Mouse (Mus musculus) erythroid progenitor cell, adult 5-6 weeks (primary cell): Measurements from ENCODE around the gene Rnf32. TPM values are rescaled to one million over a fixed set of nuclear protein-coding genes. Genes with fewer than 3 reads are reported as not detected.

Experiments
- ATAC-seq: replicated peaks from 2 replicates; pipeline ENCODE4 v1.8.0; 2016; ENCODE audit warnings: moderate number of reproducible peaks, mild to moderate bottlenecking, moderate TSS enrichment, inconsistent platforms; ENCODE audit not compliant: poor library complexity, low FRiP score, severe bottlenecking
- total RNA-seq, 2 experiments: library from RNA; stranded (forward) in 1 of 2; stranded (reverse) in 1 of 2; fragments of 150-400 nt in 1 of 2; fragments of 186-747, 209-891 nt in 1 of 2; gene quantifications; 2 replicates each; pipeline versions ENCODE4 v1.2.3 to v1.2.4; 2015 to 2017; ENCODE audit warnings: low replicate concordance in 2 of 2

Rnf32 gene
- total RNA-seq, 2 experiments from 2014 or later = not detected

- ATAC-seq = no peak
These were observed 58.1 kb downstream of the Rnf32 start for GRCm38 (mm10) chr5:29253876-29254275.

- no peak for ATAC-seq
These were observed 75.1 kb downstream of the Rnf32 start for GRCm38 (mm10) chr5:29270879-29271278.

- no peak for ATAC-seq
These were observed 77.6 kb downstream of the Rnf32 start for GRCm38 (mm10) chr5:29273426-29273825.

- ATAC-seq = no peak
These were observed 79.0 kb downstream of the Rnf32 start for GRCm38 (mm10) chr5:29274746-29275145.

Other genes with a start within 250 kb of the Rnf32 start
- gene Lmbr1, start 182.4 kb downstream of the Rnf32 start, total RNA-seq (2015; ENCODE audit: low replicate concordance) = 0.42 TPM in 1 of 2 replicates, not detected in the other
- gene Lmbr1, start 182.4 kb downstream of the Rnf32 start, total RNA-seq (2017; ENCODE audit: low replicate concordance) = 1.5 and 2.0 TPM in 2 replicates
- gene Nom1, start 238.7 kb downstream of the Rnf32 start, total RNA-seq (2015; ENCODE audit: low replicate concordance) = 1.4 and 3.8 TPM in 2 replicates
- 2.2 and 4.9 TPM in 2 replicates for gene Nom1, start 238.7 kb downstream of the Rnf32 start, total RNA-seq (2017; ENCODE audit: low replicate concordance)